Mouse (Mus musculus): ENCODE data around the gene Ppp1r21.

GRCm38 (mm10) chr17:88552556-88552955 is 22.6 kb downstream of the Ppp1r21 start:
- TF ChIP-seq POLR2A (IDR thresholded peaks at IDR 0.05; ENCODE audit: low read depth, low read length), result no peak
- no peak for TF ChIP-seq CTCF (conservative IDR thresholded peaks at IDR 0.05; ENCODE audit: insufficient read depth, insufficient read length, low read depth, low read length)
